Mouse (Mus musculus) kidney, adult 8-10 months (tissue): ENCODE results near the gene Tm4sf20.
A peak's percentile ranks its signal among the peaks of the same experiment; 100 is the strongest.

ENCODE experiments used
- DNase-seq, 2 experiments: peaks; one replicate each; pipeline ENCODE4 v3.0.0; 2022

Tm4sf20 gene

GRCm38 (mm10) chr1:82768269-82768668 lies at the start of gene Tm4sf20:
Gene Tm4sf20 (minus strand): TSS chr1:82768461.
- no peak for DNase-seq

GRCm38 (mm10) chr1:82815941-82816716 lies 47.9 kb upstream of the Tm4sf20 start:
- peak; percentile 33 to 35 for DNase-seq

GRCm38 (mm10) chr1:82811766-82812165 lies 43.5 kb upstream of the Tm4sf20 start:
- DNase-seq: peak; percentile 72 to 88

- DNase-seq: no peak
These were observed 40.3 kb upstream of the Tm4sf20 start for GRCm38 (mm10) chr1:82808564-82808963.

GRCm38 (mm10) chr1:82807206-82807605 lies 38.9 kb upstream of the Tm4sf20 start:
- no peak for DNase-seq

GRCm38 (mm10) chr1:82806391-82806790 lies 38.1 kb upstream of the Tm4sf20 start:
- DNase-seq: no peak

GRCm38 (mm10) chr1:82804059-82804458 lies 35.8 kb upstream of the Tm4sf20 start:
- no peak for DNase-seq

GRCm38 (mm10) chr1:82803608-82804007 lies 35.3 kb upstream of the Tm4sf20 start:
- peak in 1 of 2 experiments; percentile 19 for DNase-seq

- DNase-seq: no peak
These were observed 33.0 kb upstream of the Tm4sf20 start for GRCm38 (mm10) chr1:82801105-82801783.

- no peak for DNase-seq
These were observed 30.7 kb upstream of the Tm4sf20 start for GRCm38 (mm10) chr1:82798922-82799321.

GRCm38 (mm10) chr1:82798304-82798703 lies 30.0 kb upstream of the Tm4sf20 start:
- DNase-seq: peak in 1 of 2 experiments; percentile 13

GRCm38 (mm10) chr1:82797088-82797487 lies 28.8 kb upstream of the Tm4sf20 start:
- no peak for DNase-seq

- no peak for DNase-seq
These were observed 27.6 kb upstream of the Tm4sf20 start for GRCm38 (mm10) chr1:82795702-82796443.

- DNase-seq: no peak
These were observed 26.9 kb upstream of the Tm4sf20 start for GRCm38 (mm10) chr1:82795211-82795610.

- no peak for DNase-seq
These were observed 25.7 kb upstream of the Tm4sf20 start for GRCm38 (mm10) chr1:82793986-82794385.

- no peak for DNase-seq
These were observed 24.8 kb upstream of the Tm4sf20 start for GRCm38 (mm10) chr1:82793110-82793509.

- DNase-seq: no peak
These were observed 24.0 kb upstream of the Tm4sf20 start for GRCm38 (mm10) chr1:82792238-82792637.

GRCm38 (mm10) chr1:82791105-82791504 lies 22.8 kb upstream of the Tm4sf20 start:
- DNase-seq: no peak

- no peak for DNase-seq
These were observed 19.8 kb upstream of the Tm4sf20 start for GRCm38 (mm10) chr1:82788070-82788469.

GRCm38 (mm10) chr1:82787414-82787813 lies 19.2 kb upstream of the Tm4sf20 start:
- peak; percentile 58 to 63 for DNase-seq

- DNase-seq: no peak
These were observed 17.3 kb upstream of the Tm4sf20 start for GRCm38 (mm10) chr1:82785546-82785945.

GRCm38 (mm10) chr1:82783559-82783958 lies 15.3 kb upstream of the Tm4sf20 start:
- DNase-seq: no peak

GRCm38 (mm10) chr1:82779388-82779966 lies 11.2 kb upstream of the Tm4sf20 start:
- no peak for DNase-seq
